Mouse (Mus musculus) cortical plate, adult 2 months (tissue): ENCODE measurements around the gene Tmem138. TPM values are rescaled to one million over a fixed set of nuclear protein-coding genes. Genes with fewer than 3 reads are reported as not detected.
A peak's percentile ranks its signal among the peaks of the same experiment; 100 is the strongest.

Experiments used
- H3K27ac ChIP-seq: fragments of 200-500 bp; 2 replicates; pipeline ENCODE4 v1.5.1; 2012; ENCODE audit warnings: low read length, control low read depth, inconsistent platforms; ENCODE audit not compliant: insufficient read depth
- H3K4me1 ChIP-seq: fragments of 200-500 bp; 2 replicates; pipeline ENCODE4 v1.6.1; 2011; ENCODE audit warnings: low read length; ENCODE audit not compliant: control insufficient read depth, insufficient read depth
- H3K4me3 ChIP-seq: fragments of 200-500 bp; 2 replicates; pipeline ENCODE4 v1.5.1; 2011; ENCODE audit warnings: mild to moderate bottlenecking, low read length, control low read depth; ENCODE audit not compliant: insufficient read depth
- CTCF ChIP-seq: fragments of 200-500 bp; IDR thresholded peaks from 2 replicates; pipeline ENCODE4 v1.5.1; 2011; ENCODE audit warnings: mild to moderate bottlenecking, control low read depth, low read length; ENCODE audit not compliant: insufficient read depth; ENCODE audit errors: extremely low read depth
- POLR2A ChIP-seq: fragments of 200-500 bp; IDR thresholded peaks from 2 replicates; pipeline ENCODE4 v1.6.1; 2011; ENCODE audit warnings: mild to moderate bottlenecking, low read length, control low read depth; ENCODE audit not compliant: insufficient read depth; ENCODE audit errors: extremely low read depth
- polyA plus RNA-seq: library from polyadenylated mRNA; depleted of rRNA; stranded (reverse); fragments of >200 nt; gene quantifications from 2 replicates; pipeline ENCODE4 v1.2.3, GENCODE M21; 2012

Tmem138 gene
- polyA plus RNA-seq, 1 experiment = 20.1 TPM

DNA sequence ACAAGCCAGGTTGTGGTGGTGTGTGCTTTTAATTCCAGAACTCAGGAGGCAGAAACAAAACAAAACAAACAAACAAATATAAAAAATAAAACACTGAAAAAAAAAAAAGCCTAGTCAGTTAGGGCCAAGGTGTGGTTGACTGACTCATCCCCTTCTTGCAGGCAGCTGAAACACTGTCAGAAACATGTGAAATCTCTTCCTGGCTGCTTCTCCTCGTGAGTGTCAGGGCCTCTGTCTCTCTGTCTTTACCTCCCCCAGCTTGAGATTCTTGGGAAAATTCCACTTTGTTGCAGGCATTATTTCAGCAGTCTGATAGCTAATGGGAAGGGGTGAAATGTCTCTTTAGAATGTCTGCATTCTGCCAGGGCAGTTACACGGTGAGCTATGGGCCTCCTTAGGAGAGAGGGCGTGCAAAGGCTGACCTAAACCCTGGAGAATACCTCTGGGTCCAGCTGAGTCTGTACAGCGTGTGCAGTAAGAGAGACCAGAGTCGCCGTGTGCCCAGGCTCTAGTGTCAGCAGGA is 25.1 kb upstream of the Tmem138 start:
- Histone ChIP-seq H3K4me3 (peak overlapping the region; percentile 0; the same call in 1 of the 2 replicates), H3K4me1 (peaks cover 2% of the 10 kb centered on the region; the same call in 1 of the 2 replicates), H3K27ac (peak overlapping the region; percentile 69)
- no peak for TF ChIP-seq POLR2A
- TF ChIP-seq CTCF = no peak

- no peak for TF ChIP-seq CTCF
- no peak for TF ChIP-seq POLR2A
- H3K4me1 ChIP-seq = peaks cover 2% of the 10 kb centered on the region; the same call in 1 of the 2 replicates
- H3K27ac ChIP-seq = no peak overlapping the region
- H3K4me3 ChIP-seq = no peak overlapping the region
Observed at GRCm38 (mm10) chr19:10599648-10600047, 22.5 kb upstream of the Tmem138 start.

DNA sequence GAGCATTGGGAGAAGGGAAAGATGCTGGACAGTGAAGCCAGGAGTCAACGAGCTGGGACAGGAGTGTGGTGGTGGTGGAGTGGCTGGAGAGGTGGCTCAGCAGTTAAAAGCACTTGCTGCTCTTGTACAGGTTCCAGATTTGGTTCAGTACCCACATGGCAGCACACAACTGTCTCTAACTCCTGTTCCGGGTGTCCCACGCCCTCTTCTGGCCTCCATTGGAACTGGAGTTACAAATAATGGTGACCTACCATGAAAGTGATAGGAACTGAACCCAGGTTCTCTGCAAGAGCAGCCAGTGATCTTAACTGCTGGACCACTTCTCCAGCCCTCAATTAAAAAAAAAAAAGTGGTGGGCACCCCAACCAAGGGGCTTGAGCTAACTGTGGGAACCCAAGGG is 21.0 kb upstream of the Tmem138 start:
- Histone ChIP-seq H3K27ac (no peak overlapping the region), H3K4me3 (no peak overlapping the region), H3K4me1 (peaks cover 2% of the 10 kb centered on the region; the same call in 1 of the 2 replicates)
- TF ChIP-seq CTCF (0 out of 2 replicates have a peak, but pooled peaks have one; percentile 2), POLR2A (no peak)

DNA sequence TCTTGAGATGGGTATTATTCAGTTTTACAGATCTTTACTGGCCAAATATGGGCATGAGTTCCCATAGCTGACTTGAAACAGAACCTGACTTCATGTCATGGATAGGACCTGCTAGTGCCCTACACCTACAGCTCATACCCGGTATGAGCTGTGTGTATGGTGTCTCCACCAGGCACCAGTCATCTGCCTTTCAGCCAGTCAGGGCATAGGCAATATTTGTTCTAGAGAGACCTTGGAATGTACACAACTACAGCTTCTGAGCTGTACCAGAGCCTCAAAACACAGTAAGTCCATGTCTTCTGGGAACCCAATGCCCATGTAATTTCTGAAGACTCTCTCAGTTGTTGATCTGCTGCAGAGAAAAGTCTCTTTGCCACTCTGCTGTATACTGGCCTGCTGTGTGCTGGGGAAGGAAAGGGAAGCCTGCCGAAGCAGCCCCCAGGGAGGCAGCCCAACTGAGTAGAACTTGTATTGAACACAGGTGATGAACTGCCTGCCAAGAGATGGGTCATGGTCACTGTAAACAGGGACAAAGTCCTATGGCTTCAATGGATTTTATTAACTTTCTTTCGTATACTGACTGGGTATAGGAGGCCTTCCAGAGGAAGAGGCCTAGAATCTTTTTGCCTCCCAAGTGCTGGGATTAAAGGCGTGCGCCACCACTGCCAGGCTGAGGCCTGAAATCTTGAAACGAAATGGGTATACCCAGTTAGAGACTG is 14.7 kb upstream of the Tmem138 start:
- Histone ChIP-seq H3K27ac (no peak overlapping the region), H3K4me3 (no peak overlapping the region), H3K4me1 (no peaks in the 10 kb centered on the region)
- TF ChIP-seq CTCF (no peak), POLR2A (no peak)

- TF ChIP-seq POLR2A (no peak), CTCF (no peak)
- Histone ChIP-seq H3K4me1 (no peaks in the 10 kb centered on the region), H3K27ac (no peak overlapping the region)
Observed at GRCm38 (mm10) chr19:10590301-10590700, 13.1 kb upstream of the Tmem138 start.

DNA sequence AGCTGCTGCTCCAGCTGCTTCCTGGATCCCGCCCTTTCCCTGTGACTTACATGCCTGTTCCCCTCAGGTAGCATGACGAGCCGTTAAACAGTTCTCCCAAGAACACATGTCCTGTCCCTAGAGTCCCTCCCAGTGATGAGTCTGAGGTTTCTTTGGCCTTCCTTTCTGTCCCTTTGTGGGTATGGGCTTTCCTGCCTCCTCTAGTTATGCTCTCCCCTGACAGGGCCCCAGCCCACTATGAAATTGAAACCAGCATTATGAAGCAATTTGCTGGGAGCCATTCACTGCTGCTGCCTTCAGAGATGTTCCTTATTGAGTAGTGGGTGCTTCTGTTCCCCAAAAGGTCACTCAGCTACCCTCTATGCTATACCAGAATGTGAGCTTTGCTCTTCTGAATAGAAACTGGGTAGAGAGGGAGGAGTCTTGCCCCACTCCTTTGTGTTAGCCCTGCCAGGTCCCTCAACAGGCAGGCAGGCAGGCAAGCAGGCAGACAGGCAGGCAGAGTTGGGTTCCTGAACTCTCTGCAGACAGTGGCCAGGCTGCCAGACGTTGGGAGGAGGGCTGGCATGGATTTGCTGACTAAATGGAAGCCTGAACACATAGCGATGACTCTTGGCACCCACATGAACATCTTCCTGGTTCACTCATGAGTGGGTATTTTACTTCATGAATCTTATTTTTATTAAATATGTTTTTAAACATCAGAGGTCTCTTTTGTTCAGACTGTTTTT is 12.1 kb upstream of the Tmem138 start:
- Histone ChIP-seq H3K4me1 (no peaks in the 10 kb centered on the region), H3K27ac (no peak overlapping the region), H3K4me3 (no peak overlapping the region)
- TF ChIP-seq CTCF (no peak), POLR2A (no peak)

More at GRCm38 (mm10) chr19:10590301-10590700, 13.1 kb upstream of the Tmem138 start:
- no peak overlapping the region for H3K4me3 ChIP-seq

DNA sequence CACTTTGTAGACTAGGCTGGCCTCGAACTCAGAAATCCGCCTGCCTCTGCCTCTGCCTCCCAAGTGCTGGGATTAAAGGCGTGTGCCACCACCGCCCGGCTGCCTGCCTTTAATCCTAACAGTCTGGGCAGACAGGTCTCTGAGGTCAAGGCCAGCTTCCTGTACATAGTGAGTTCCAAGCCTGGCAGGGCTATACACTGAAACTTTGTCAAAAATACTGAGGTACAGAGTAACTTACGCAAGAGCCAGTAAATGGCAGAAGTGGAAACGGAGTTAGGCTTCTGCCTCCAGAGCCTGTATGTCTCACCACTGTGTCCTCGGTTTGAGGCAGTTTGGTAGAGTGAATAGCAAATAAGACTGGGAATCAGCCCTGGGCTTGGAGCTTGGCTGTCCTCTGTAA is 10.1 kb upstream of the Tmem138 start:
- Histone ChIP-seq H3K4me1 (no peaks in the 10 kb centered on the region), H3K27ac (no peak overlapping the region)
- TF ChIP-seq CTCF (no peak), POLR2A (no peak)

DNA sequence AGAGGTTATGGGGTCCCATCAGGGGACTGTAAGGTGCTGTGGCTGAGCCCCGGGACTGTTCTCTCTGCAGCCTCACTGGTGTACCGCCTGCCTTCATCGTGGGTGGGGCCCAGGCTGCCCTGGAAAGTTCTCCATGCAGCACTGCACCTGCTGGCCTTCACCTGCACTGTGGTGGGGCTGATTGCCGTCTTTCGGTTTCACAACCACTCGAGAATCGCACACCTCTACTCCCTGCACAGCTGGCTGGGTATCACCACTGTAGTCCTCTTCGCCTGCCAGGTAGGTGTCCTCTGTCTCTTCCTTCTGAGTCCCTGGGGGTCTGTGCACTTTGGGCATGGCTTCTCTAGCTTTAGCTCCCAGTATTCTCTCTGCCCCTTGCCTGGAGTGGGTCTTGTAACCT is 8.0 kb upstream of the Tmem138 start:
- TF ChIP-seq CTCF (no peak), POLR2A (no peak)
- no peak overlapping the region for H3K27ac ChIP-seq
- no peak overlapping the region for H3K4me3 ChIP-seq
- no peaks in the 10 kb centered on the region for H3K4me1 ChIP-seq

More for the DNA sequence above, 10.1 kb upstream of the Tmem138 start:
- no peak overlapping the region for H3K4me3 ChIP-seq

DNA sequence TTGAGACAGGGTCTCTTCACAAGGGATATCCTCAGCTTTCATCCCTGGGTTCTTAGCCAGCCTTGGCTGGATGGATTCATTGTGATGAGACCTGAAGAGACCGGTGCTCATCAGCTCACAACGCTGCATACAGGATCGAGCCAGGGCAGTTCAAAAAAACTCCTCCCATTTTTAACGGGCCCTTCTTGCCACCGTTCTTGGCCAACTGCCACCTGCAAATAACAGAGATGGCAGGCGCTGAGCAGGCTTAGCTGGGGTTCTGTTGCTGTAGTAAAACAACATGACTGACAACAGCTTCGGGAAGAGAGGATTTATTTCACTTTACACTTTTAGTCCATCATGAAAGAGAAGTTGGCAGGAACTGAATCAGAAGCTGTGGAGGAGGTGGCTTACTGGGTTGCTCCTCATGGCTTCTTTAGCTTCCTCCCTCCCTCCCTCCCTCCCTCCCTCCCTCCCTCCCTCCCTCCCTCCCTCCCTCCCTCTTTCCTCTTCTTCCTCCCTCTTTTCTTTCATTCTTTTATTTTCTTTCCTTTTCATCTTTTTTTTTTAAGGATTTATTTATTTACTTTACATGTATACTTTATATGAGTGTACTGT is 6.5 kb upstream of the Tmem138 start:
- Histone ChIP-seq H3K4me3 (no peak overlapping the region), H3K27ac (no peak overlapping the region), H3K4me1 (no peaks in the 10 kb centered on the region)
- TF ChIP-seq POLR2A (no peak), CTCF (no peak)
